Mouse (Mus musculus) erythroblast, embryonic 14.5 days (primary cell): Measurements from ENCODE around the gene Vash1. TPM values are rescaled to one million over a fixed set of nuclear protein-coding genes. Genes with fewer than 3 reads are reported as not detected.

Experiments
- H3K27me3 ChIP-seq: 2 replicates; pipeline ENCODE4 v1.6.1; 2012; ENCODE audit warnings: inconsistent platforms; ENCODE audit not compliant: control insufficient read depth
- H3K36me3 ChIP-seq: 2 replicates; pipeline ENCODE4 v1.6.1; 2012; ENCODE audit warnings: mild to moderate bottlenecking, inconsistent platforms; ENCODE audit not compliant: control insufficient read depth
- H3K4me1 ChIP-seq: 2 replicates; pipeline ENCODE4 v1.6.1; 2012; ENCODE audit warnings: inconsistent platforms; ENCODE audit not compliant: control insufficient read depth
- H3K4me3 ChIP-seq: replicated peaks from 2 replicates; pipeline ENCODE3; 2012; ENCODE audit warnings: moderate library complexity, mild to moderate bottlenecking, inconsistent platforms
- H3K9me3 ChIP-seq: 2 replicates; pipeline ENCODE4 v1.6.1; 2012; ENCODE audit warnings: low read length, inconsistent platforms, mixed read lengths; ENCODE audit not compliant: control insufficient read depth
- GATA1 ChIP-seq: IDR thresholded peaks from 2 replicates; pipeline ENCODE4 v1.6.1; 2012; ENCODE audit warnings: low read length, inconsistent platforms, mixed read lengths
- TAL1 ChIP-seq: IDR thresholded peaks from 3 replicates; pipeline ENCODE4 v1.6.1; 2012; ENCODE audit warnings: low read length, inconsistent platforms, mixed read lengths
- polyA plus RNA-seq: library from polyadenylated mRNA; stranded (reverse); fragments of >175 nt; gene quantifications from 2 replicates; pipeline ENCODE4 v1.2.3, GENCODE M21; 2012

The Vash1 gene
- polyA plus RNA-seq, 1 experiment, result not detected

- no peaks in the 10 kb centered on the region for H3K27me3 ChIP-seq
- H3K4me3 ChIP-seq, result no peak overlapping the region
- H3K9me3 ChIP-seq, result peaks cover 3% of the 10 kb centered on the region; the same call in 1 of the 2 replicates
- TF ChIP-seq GATA1 (no peak), TAL1 (no peak)
- H3K4me1 ChIP-seq, result no peaks in the 10 kb centered on the region
- H3K36me3 ChIP-seq, result no peaks in the 10 kb centered on the region
Measured at GRCm38 (mm10) chr12:86700927-86701310, 22.4 kb downstream of the Vash1 start.

- Histone ChIP-seq H3K4me1 (no peaks in the 10 kb centered on the region), H3K4me3 (no peak overlapping the region), H3K9me3 (peaks cover 3% of the 10 kb centered on the region; the same call in 1 of the 2 replicates), H3K27me3 (no peaks in the 10 kb centered on the region), H3K36me3 (no peaks in the 10 kb centered on the region)
- TF ChIP-seq TAL1, result no peak
- TF ChIP-seq GATA1, result no peak
Measured at GRCm38 (mm10) chr12:86701491-86701890, 23.0 kb downstream of the Vash1 start.

GRCm38 (mm10) chr12:86702690-86703089, 24.2 kb downstream of the Vash1 start:
- Histone ChIP-seq H3K4me1 (no peaks in the 10 kb centered on the region), H3K27me3 (no peaks in the 10 kb centered on the region), H3K4me3 (no peak overlapping the region), H3K9me3 (peaks cover 1% of the 10 kb centered on the region; the same call in 1 of the 2 replicates), H3K36me3 (no peaks in the 10 kb centered on the region)
- TF ChIP-seq TAL1 (no peak), GATA1 (no peak)

GRCm38 (mm10) chr12:86705843-86706242, 27.3 kb downstream of the Vash1 start:
- no peak overlapping the region for H3K4me3 ChIP-seq
- H3K27me3 ChIP-seq, result no peaks in the 10 kb centered on the region
- no peaks in the 10 kb centered on the region for H3K4me1 ChIP-seq
- no peak for TF ChIP-seq TAL1
- TF ChIP-seq GATA1, result no peak
- no peaks in the 10 kb centered on the region for H3K9me3 ChIP-seq
- no peaks in the 10 kb centered on the region for H3K36me3 ChIP-seq

GRCm38 (mm10) chr12:86714026-86714425, 35.5 kb downstream of the Vash1 start:
- no peaks in the 10 kb centered on the region for H3K9me3 ChIP-seq
- H3K27me3 ChIP-seq, result no peaks in the 10 kb centered on the region
- H3K36me3 ChIP-seq, result no peaks in the 10 kb centered on the region
- TF ChIP-seq GATA1, result no peak
- TF ChIP-seq TAL1, result no peak
- H3K4me3 ChIP-seq, result no peak overlapping the region
- H3K4me1 ChIP-seq, result no peaks in the 10 kb centered on the region

- Histone ChIP-seq H3K27me3 (no peaks in the 10 kb centered on the region), H3K36me3 (no peaks in the 10 kb centered on the region), H3K9me3 (no peaks in the 10 kb centered on the region), H3K4me1 (no peaks in the 10 kb centered on the region), H3K4me3 (no peak overlapping the region)
- no peak for TF ChIP-seq GATA1
- TF ChIP-seq TAL1, result no peak
Measured at GRCm38 (mm10) chr12:86715401-86715800, 36.9 kb downstream of the Vash1 start.

- no peak overlapping the region for H3K4me3 ChIP-seq
Measured at GRCm38 (mm10) chr12:86716962-86717361, 38.5 kb downstream of the Vash1 start.

GRCm38 (mm10) chr12:86719961-86720639, 41.6 kb downstream of the Vash1 start:
- TF ChIP-seq TAL1 (no peak), GATA1 (no peak)
- Histone ChIP-seq H3K4me1 (no peaks in the 10 kb centered on the region), H3K4me3 (no peak overlapping the region), H3K36me3 (no peaks in the 10 kb centered on the region), H3K27me3 (no peaks in the 10 kb centered on the region), H3K9me3 (no peaks in the 10 kb centered on the region)

More at GRCm38 (mm10) chr12:86716962-86717361, 38.5 kb downstream of the Vash1 start:
- no peaks in the 10 kb centered on the region for H3K36me3 ChIP-seq
- no peaks in the 10 kb centered on the region for H3K4me1 ChIP-seq
- TF ChIP-seq GATA1 (no peak), TAL1 (no peak)
- no peaks in the 10 kb centered on the region for H3K27me3 ChIP-seq
- no peaks in the 10 kb centered on the region for H3K9me3 ChIP-seq

GRCm38 (mm10) chr12:86721453-86721852, 43.0 kb downstream of the Vash1 start:
- Histone ChIP-seq H3K36me3 (no peaks in the 10 kb centered on the region), H3K9me3 (no peaks in the 10 kb centered on the region), H3K4me3 (no peak overlapping the region), H3K27me3 (peaks cover 5% of the 10 kb centered on the region; the same call in 1 of the 2 replicates), H3K4me1 (peaks cover 9% of the 10 kb centered on the region)
- TF ChIP-seq TAL1, result no peak
- TF ChIP-seq GATA1, result no peak
